Mouse (Mus musculus): ENCODE results near the gene BC029722.

The BC029722 gene

GRCm38 (mm10) chr2:155779066-155779465, 40.2 kb downstream of the BC029722 start:
- DNase-seq (ENCODE audit: low spot score), result no peak

- no peak for DNase-seq (ENCODE audit: low spot score)
These were observed 41.2 kb downstream of the BC029722 start for GRCm38 (mm10) chr2:155778004-155778403.

DNA sequence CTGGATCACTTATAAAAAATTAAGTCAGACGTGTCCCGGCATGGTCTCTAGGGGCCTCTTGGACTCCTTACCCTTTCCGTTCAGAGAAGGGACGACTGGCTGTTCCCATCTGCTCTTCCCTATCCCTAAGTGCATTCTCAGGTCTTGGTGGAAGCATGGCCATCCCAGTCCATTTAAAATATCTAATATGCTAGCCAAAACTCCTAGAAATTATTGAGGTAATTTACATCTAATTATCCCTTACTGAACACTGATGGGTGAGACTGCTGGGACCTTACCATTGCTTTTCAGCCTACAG, 41.6 kb downstream of the BC029722 start:
- DNase-seq (ENCODE audit: low spot score), result peak; percentile 25

DNA sequence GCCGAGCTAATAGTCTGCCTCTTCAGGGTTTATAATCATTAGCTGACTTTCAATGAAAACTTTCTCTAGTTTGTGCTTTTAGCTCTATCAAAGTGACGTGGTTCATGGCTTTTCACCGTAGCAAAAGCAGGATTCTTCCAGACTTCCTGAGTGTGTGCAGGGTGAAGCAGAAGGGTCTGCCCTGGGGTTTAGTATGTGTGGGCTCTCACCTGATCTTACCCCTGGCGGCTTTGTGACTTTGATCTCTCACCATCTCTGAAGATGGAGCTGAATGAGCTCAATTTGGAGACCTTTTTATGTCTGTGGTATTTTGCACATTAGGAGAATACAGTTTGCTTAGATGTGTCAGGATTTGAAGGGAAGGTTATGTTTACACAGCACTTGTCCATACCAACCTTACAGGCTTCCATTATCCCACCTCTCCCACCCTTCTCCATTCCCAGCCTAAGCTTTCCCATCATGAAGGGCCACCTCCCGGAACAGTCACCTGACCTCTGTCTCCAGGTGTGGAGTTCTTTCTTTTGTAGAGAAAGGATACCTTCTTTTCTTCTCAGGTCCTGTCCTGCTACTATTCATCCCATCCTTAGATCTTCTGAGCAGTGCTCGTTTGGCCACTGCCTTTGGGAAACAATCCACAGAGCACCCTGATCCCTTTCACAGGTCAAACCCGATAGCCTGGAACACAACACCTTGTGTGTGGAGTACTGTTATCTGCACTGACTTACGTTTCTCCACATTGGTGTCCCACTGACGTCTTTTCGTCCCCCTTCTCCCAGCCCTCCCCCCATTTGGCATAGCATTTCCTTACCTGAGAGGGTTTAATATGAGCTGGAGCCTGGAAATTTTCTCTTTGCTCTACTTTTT, 42.2 kb downstream of the BC029722 start:
- DNase-seq (ENCODE audit: low spot score), result no peak

DNA sequence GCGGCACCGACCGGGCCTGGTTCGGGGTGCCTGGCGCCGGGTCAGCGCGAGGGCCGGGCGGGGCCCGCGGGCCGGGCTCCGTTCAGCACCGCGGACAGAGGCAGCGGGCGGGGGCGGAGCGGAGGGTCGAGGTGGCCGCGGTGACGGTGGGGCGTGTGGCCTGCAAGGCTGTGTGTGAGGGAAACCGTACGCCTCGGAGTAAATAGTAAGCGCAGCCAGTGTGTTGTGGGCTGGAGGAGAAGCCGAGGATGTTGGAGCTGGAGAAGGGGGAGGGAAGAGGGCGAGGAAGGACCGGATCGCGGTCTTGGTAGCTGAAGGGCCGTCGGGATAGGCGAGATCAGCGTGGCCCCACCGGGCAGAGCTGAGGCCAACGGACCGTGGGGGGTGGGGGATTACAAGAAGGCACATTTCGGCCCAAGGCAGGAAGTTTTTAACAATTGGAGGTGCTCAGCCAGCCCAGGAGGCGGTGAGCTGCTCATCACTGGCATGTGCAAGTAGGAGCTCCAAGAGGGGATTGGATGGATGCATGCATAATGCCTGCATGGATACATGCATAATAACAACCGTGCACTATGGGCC, 43.5 kb downstream of the BC029722 start:
- peak; percentile 70 for DNase-seq (ENCODE audit: low spot score)

GRCm38 (mm10) chr2:155774927-155775684, 44.1 kb downstream of the BC029722 start, which contains the start of gene Mmp24:
Gene Mmp24, plus strand, starts transcription at chr2:155775342.
- peak; percentile 22 for DNase-seq (ENCODE audit: low spot score)

- DNase-seq (ENCODE audit: low spot score), result no peak
These were observed 44.8 kb downstream of the BC029722 start for GRCm38 (mm10) chr2:155774261-155774926.

DNA sequence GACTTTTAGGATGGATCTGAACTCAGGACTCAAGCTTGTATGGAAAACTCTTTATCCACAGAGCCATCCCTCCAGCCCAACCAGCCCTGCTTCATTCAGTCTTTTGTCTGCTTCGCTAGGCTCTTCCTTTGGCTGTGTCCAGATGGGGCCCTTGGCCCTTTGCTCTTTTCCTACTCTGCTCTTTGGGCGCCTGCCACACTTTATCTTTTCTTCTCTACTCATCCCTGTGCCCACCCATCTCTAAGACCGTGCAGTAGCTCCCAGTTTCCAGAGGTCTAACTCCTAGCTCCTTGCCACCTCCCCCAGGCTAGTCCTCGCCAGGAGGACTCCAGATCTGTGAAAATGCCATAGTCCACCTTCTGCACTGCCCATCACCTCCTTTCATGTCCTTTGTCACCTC, 45.6 kb downstream of the BC029722 start:
- no peak for DNase-seq (ENCODE audit: low spot score)

All from retina, embryonic 14.5 days (tissue).